Mouse (Mus musculus) kidney, postnatal 10 days (tissue): Measurements from ENCODE around the gene Rcn3.
A peak's percentile ranks its signal among the peaks of the same experiment; 100 is the strongest.

Experiments used
- DNase-seq: peaks from one replicate; pipeline ENCODE4 v3.0.0; 2021; ENCODE audit warnings: mixed read lengths

The Rcn3 gene

GRCm38 (mm10) chr7:45072230-45072629 lies 19.8 kb downstream of the Rcn3 start:
- DNase-seq, result no peak

DNA sequence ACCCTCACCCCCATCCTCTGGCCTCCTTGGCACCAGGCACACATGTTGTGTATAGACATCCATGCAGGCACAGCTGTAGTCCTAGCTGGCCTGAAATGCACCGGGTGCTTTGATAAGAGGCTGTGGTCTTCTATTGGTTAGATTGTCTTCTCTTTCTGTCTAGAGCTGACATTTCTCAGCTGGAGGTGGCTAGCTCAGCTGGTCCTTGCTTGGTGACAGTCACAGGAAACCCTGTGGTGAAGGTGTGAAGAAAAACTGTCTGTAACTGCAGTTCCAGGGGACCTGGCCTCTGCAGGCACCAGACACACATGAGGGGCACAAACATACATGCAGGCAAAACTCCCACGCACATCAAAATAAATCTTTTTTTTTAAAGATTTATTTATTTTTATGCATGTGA lies 22.4 kb downstream of the Rcn3 start:
- DNase-seq, result no peak

DNA sequence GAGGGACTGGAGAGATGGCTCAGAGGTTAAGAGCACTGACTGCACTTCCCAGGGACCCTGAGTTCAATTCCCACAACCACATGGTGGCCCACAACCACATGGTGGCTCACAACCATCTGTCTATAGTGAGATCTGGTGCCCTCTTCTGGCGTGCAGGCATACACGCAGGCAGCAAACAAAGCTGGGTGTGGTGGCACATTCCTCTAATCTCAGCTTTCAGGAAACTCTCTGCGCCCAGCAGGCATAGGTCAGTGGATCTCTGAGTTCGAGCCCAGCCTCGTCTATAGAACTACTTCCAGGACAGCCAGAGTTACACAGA lies 24.1 kb downstream of the Rcn3 start:
- DNase-seq, result peak; percentile 69

GRCm38 (mm10) chr7:45067190-45067999 lies 24.6 kb downstream of the Rcn3 start:
- no peak for DNase-seq

GRCm38 (mm10) chr7:45062239-45062835 lies 29.7 kb downstream of the Rcn3 start, which contains the start of the genes Nosip and Prrg2:
Nosip (plus strand) TSS chr7:45062429.
Prrg2 (minus strand) TSS chr7:45062677.
- DNase-seq, result peak; percentile 96

DNA sequence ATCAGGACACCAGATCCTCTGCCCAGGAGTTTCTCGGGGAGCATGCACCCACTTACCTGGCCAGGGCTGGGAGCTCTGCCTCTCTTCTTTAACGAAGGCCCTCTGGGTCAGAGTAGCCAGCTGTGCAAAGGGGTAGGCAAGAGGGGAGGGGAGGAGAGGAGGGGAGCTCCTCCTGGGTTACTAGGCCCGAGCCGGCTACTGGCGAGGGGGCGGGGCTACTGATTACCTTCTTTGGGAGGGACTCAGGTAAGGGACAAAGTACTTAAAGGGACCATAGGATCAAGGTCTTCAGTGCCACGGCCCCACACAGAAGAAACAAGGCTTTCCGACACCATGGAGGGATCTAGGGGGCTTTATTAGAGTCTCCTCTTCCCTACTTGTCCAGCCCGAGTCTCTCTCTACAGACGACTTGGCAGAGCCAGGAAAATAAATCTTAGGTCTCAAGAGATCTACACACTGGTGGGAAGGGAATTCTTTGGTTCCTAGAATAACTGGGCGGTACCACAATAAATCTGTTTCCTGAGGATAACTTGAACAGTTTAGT lies 30.4 kb downstream of the Rcn3 start:
- peak; percentile 86 for DNase-seq

GRCm38 (mm10) chr7:45060632-45061122 lies 31.3 kb downstream of the Rcn3 start:
- DNase-seq, result no peak

- no peak for DNase-seq
Observed at GRCm38 (mm10) chr7:45058607-45059571, 33.1 kb downstream of the Rcn3 start.

DNA sequence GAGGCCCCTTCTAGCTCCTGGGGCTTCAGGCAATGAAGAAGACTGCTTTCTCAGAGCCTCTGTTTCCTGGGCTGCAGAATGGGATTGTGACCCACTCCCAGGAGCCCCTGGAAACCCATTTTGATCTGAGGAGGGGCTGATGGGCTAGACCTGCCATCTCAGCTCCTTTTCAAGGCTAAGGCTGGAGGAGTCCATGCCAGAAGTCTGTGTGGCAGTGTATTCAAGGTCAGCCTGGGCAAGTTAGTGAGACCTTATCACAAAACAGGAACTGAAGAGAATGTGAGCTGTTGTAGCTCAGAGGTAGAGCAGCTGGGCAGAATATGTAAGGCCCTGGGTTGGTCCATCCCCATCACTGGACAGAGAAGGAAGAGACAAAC lies 35.1 kb downstream of the Rcn3 start:
- no peak for DNase-seq

- no peak for DNase-seq
Observed at GRCm38 (mm10) chr7:45056329-45056971, 35.6 kb downstream of the Rcn3 start.

GRCm38 (mm10) chr7:45053931-45054510 lies 38.0 kb downstream of the Rcn3 start:
- peak; percentile 96 for DNase-seq

DNA sequence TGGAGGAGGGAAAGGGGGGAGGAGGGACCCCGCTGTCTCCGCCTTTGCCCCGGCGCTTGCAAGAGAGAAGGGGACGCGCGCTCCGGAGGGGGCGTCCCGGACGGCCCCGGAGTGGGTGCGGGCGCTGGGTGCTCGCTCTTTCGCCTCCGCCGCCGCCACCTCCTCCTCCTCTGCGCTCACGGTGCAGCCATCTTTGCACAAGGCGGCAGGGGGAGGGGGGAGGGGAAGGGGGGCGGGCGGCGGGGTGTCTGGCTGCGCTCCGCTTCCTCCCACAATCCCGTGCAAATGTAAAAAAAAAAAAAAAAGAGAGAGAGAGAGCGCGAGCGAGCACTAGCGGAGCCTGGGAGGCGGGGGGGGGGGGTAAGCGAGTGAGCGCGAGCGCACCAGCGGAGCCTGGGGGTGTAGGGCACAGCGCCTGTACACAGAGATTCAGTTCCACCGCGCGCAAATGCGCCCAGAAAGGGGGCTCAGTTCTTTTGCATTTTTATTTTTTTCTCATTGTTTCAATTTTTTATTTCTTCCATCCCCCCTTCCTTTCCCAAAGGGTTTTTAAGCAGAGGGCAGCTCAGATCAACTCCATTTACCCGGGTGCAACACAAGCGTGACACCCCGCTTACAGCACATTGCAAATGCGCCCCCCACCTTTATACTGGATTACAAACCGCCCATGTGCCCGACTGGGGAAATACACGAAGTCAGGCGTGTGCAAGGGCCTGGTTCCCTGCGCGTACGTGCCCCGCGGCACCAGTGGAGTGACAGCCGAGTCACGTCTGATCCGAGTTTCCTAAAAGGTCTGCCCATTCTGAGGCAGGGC lies 38.7 kb downstream of the Rcn3 start:
- DNase-seq, result peak; percentile 85

- DNase-seq, result no peak
Observed at GRCm38 (mm10) chr7:45052862-45053116, 39.2 kb downstream of the Rcn3 start, which contains the start of gene Prr12. Prr12 (minus strand) TSS chr7:45052881.

GRCm38 (mm10) chr7:45052181-45052861 lies 39.7 kb downstream of the Rcn3 start:
- peak; percentile 60 for DNase-seq

DNA sequence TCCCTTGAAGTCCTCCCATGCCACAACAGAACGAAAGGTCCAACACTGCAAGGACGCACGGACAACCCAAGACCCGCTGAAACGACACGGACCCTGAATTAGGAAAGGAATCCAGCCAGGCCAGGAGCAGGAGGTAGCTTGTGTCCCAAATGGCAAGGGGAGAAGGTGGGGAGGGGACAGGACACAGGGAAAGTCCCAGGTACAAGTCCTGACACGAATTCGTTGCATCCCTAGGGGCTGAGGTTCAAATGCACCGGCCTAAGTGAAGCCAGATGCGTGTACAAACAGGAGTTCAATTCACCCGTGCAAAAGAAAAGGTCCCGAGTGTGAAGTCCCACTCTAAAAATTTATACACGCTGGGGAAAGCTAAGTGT lies 40.4 kb downstream of the Rcn3 start:
- no peak for DNase-seq

DNA sequence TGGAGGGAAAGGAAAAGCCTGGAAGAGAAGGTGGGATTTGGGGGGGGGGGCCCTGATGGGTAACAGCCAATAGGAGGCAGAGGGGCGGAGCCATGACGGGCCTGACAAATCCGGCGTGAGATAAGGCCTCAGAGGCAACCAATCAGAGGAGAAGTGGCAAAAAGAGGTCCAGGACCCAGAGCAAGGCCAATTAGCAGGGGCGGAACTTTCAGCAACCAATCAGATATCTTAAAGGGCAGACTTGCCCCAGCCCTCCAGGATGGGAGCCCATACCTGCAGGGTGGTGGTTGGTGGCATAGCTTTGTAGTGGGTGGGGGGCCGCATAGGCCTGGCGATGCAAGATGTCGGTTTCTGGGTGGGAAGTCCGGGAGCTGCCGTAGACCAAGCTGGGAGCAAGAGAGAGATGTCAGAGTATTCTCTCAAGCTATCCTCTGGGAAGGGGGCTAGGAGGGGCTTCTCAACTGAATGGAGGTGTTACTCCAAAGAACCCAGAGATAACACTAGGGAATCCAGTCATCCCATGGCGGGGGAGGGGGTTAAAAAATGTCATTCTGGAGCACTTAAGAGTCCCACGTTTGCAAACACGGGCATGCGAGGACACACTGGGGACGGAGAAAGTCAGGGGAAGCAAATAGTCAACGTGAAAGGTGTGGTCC lies 40.9 kb downstream of the Rcn3 start:
- DNase-seq, result peak; percentile 86

- DNase-seq, result no peak
Observed at GRCm38 (mm10) chr7:45048923-45049657, 42.9 kb downstream of the Rcn3 start.

GRCm38 (mm10) chr7:45048001-45048890 lies 43.8 kb downstream of the Rcn3 start:
- no peak for DNase-seq
